Mouse (Mus musculus) hematopoietic stem cell, adult 5-6 weeks (primary cell): ENCODE data around the gene Lats2. TPM values are rescaled to one million over a fixed set of nuclear protein-coding genes. Genes with fewer than 3 reads are reported as not detected.

Experiments
- ATAC-seq, 2 experiments: fragments of 125-278 bp in 1 of 2; replicated peaks in 1 of 2; 2 replicates each; pipeline ENCODE4 v1.8.0; 2016 to 2017; ENCODE audit warnings: inconsistent platforms in 2 of 2, mild to moderate bottlenecking in 2 of 2, moderate number of reproducible peaks in 2 of 2, low read depth in 1 of 2, moderate TSS enrichment in 1 of 2; ENCODE audit not compliant: low FRiP score in 2 of 2, poor library complexity in 2 of 2, severe bottlenecking in 2 of 2, insufficient read depth in 1 of 2, low TSS enrichment in 1 of 2
- total RNA-seq: library from RNA; stranded (forward); fragments of 172-1452, 232-1000 nt; gene quantifications from 2 replicates; pipeline ENCODE4 v1.2.3, GENCODE M21; 2017

Lats2 gene
- total RNA-seq, 1 experiment from 2014 or later: 13.1 TPM

- peak; percentile 76 to 80 for ATAC-seq
Observed at GRCm38 (mm10) chr14:57746001-57746771, 12.0 kb downstream of the Lats2 start, which contains the start of gene Gm49361. Gene Gm49361 (minus strand): TSS chr14:57746103.

DNA sequence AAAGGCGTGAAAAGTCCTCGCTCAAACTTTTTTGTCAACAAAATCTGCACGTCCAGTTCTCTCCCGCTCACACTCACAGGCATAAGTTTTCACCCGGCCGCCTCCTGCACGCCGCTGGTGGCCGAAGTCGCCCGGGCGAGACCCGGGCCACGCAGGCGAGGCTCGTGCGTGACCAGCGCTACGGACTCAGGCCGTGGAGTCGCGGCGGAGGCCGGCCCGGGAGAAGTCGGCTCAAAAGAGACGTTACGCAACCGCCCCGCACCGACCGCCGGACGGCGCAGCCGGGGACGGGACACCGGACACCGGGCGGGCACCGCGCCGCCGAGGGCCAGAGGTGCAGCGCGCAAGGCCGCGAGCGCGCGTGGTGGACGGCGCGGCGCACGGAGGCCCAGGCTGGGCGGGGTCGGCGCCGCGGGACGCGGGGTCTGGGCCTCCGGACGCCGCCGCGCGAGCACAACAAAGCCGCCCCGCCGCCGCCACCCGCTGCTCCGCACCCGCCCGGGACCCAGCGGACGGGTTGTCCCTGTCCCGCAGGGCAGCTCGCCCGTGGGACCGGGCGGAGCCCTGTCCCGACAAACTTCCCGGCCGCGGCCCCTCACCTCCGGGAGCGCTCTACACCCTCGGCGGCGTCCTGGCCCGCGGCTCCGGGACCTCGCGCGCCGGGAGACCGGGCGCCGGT lies 12.8 kb downstream of the Lats2 start:
- no peak for ATAC-seq

DNA sequence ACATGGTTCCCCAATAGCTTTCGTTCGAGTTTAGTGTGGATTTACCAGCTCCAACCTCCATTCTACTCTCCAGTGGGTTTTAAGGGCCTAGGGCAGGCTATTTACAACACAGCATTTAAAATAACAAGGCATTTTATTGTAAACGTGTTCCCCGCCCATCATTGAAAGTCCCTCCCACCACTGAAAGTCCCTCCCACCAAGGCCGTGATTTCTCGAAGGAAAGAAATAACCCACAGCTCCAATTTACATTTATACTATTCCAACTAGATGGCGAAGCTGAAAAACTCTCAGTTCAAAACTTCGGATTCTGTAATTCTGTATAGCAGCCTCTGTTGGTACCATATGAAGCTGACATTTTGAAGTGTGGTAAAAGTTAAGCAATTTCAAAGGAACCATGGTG lies 13.6 kb downstream of the Lats2 start:
- no peak for ATAC-seq

- ATAC-seq: no peak
Observed at GRCm38 (mm10) chr14:57740651-57741050, 17.5 kb downstream of the Lats2 start.

GRCm38 (mm10) chr14:57737089-57737488 lies 21.1 kb downstream of the Lats2 start:
- ATAC-seq: no peak

DNA sequence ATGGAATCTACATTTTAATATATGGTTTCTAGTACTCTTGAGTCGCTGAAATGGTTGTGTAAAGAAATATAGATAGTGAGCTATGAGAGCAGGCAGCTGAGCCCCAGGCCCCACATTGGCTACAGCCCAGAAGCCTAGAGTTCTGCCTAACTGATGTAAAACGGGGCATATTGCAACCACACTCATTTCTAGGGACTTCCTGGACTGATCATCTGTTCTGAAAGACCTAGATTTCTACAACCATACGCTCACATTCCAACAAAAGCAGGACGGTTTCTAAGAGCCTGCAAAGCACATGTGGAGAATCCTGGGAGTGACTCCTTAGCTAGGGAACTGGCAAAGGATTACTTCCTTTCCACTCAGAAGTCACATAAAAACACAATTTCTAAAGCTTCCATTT lies 22.0 kb downstream of the Lats2 start:
- ATAC-seq: no peak

- ATAC-seq: no peak
Observed at GRCm38 (mm10) chr14:57732668-57733293, 25.4 kb downstream of the Lats2 start.

DNA sequence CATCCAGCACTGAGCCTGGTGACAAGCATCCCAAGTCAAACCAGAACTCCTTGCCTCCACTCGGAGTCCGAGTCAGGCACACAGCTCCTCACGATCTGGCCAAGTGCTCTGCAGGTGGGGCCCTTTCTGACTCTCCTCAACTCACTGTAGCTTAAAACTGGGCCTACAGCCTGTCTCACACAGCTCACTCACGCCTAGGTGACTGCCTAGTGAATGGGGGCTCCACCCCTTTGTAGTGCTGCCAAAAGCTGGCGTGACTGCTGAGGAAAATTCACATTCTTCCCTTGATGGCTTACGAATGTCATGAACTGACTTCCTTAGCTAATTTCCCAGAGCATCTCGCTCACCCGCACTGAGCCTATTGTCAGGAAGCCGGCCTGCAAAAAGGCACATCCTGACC lies 27.7 kb downstream of the Lats2 start:
- 0 out of 4 replicates have a peak, but pooled peaks have one; percentile 8 to 12 for ATAC-seq

- peak; percentile 73 to 83 for ATAC-seq
Observed at GRCm38 (mm10) chr14:57729975-57730499, 28.2 kb downstream of the Lats2 start.

GRCm38 (mm10) chr14:57729364-57729763 lies 28.8 kb downstream of the Lats2 start:
- peak in 1 of 2 experiments; percentile 16; a peak in 1 of 4 replicates for ATAC-seq

GRCm38 (mm10) chr14:57726172-57726571 lies 32.0 kb downstream of the Lats2 start:
- ATAC-seq: no peak

GRCm38 (mm10) chr14:57724473-57724872 lies 33.7 kb downstream of the Lats2 start:
- ATAC-seq: no peak

DNA sequence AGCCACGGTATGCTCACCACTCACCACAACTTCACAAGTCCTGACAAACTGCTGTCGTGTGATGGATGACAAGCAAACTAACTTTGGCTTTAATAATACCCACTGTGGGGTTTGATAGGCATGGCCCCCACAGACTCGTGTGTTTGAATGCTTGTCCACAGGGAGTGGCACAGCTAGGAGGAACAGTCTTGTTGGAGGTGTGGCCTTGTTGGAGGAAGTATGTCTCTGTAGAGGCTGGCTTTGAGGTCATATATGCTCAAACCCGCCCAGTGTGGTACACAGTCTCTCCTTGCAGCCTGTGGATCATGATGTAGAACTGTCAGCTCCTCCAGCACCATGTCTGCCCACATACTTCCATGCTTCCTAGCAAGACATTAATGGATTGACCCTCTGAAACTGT lies 39.9 kb downstream of the Lats2 start:
- peak in 1 of 2 experiments; percentile 25; a peak in 1 of 4 replicates for ATAC-seq

- ATAC-seq: no peak
Observed at GRCm38 (mm10) chr14:57716601-57717245, 41.5 kb downstream of the Lats2 start.

- ATAC-seq: peak; percentile 64 to 84
Observed at GRCm38 (mm10) chr14:57712884-57713283, 45.3 kb downstream of the Lats2 start.

GRCm38 (mm10) chr14:57711059-57711458 lies 47.1 kb downstream of the Lats2 start:
- no peak for ATAC-seq

- no peak for ATAC-seq
Observed at GRCm38 (mm10) chr14:57709171-57709570, 49.0 kb downstream of the Lats2 start.
